Mouse (Mus musculus) heart, embryonic 12.5 days (tissue): ENCODE measurements around the gene Bmpr2. TPM values are rescaled to one million over a fixed set of nuclear protein-coding genes. Genes with fewer than 3 reads are reported as not detected.

ENCODE experiments used
- ATAC-seq: fragments of 200-750 bp; cut with Nextera tagmentation; 2 replicates; pipeline ENCODE4 v1.8.0; 2017; ENCODE audit warnings: moderate TSS enrichment, moderate library complexity; ENCODE audit not compliant: insufficient number of reproducible peaks, low FRiP score
- H3K27ac ChIP-seq: fragments of 300-500 bp; sonication (generic); 2 replicates; pipeline ENCODE4 v1.5.1; 2016; ENCODE audit warnings: mild to moderate bottlenecking, moderate library complexity; ENCODE audit not compliant: poor library complexity, severe bottlenecking
- H3K27me3 ChIP-seq: fragments of 300-500 bp; sonication (generic); replicated peaks from 2 replicates; pipeline ENCODE4 v1.6.1; 2016; ENCODE audit warnings: mild to moderate bottlenecking, moderate library complexity
- H3K36me3 ChIP-seq: fragments of 300-500 bp; sonication (generic); 2 replicates; pipeline ENCODE4 v1.6.1; 2016; ENCODE audit warnings: mild to moderate bottlenecking, moderate library complexity
- H3K4me1 ChIP-seq: fragments of 300-500 bp; sonication (generic); replicated peaks from 2 replicates; pipeline ENCODE4 v1.6.1; 2016; ENCODE audit warnings: mild to moderate bottlenecking
- H3K4me2 ChIP-seq: fragments of 300-500 bp; sonication (generic); 2 replicates; pipeline ENCODE4 v1.6.1; 2016; ENCODE audit warnings: mild to moderate bottlenecking, moderate library complexity
- H3K4me3 ChIP-seq: fragments of 300-500 bp; sonication (generic); 2 replicates; pipeline ENCODE4 v1.5.1; 2016; ENCODE audit warnings: mild to moderate bottlenecking
- H3K9ac ChIP-seq: fragments of 300-500 bp; sonication (generic); 2 replicates; pipeline ENCODE4 v1.6.1; 2016; ENCODE audit warnings: mild to moderate bottlenecking, moderate library complexity
- H3K9me3 ChIP-seq: fragments of 300-500 bp; sonication (generic); replicated peaks from 2 replicates; pipeline ENCODE4 v1.6.1; 2016; ENCODE audit warnings: mild to moderate bottlenecking, moderate library complexity
- WGBS: fragments of 180-500 bp; shearing (Covaris S2); methylation state at CpG from one replicate; pipeline ENCODE4 v1.1.7; 2016; 5-methylcytosine and 5-hydroxymethylcytosine counted together
- polyA plus RNA-seq: library from polyadenylated mRNA; unstranded; fragments of >200 nt; fragmentation: Nextera tagmentation; extraction: Ambion mirVana; gene quantifications from 2 replicates; pipeline ENCODE4 v1.2.1, GENCODE M21; 2016

The Bmpr2 gene
- polyA plus RNA-seq, 1 experiment from 2014 or later: 8.7 TPM

GRCm38 (mm10) chr1:59862144-59862543 lies 98.9 kb downstream of the Bmpr2 start:
- WGBS: 49% methylated on average over 1 of the region's 1 CpGs
- Histone ChIP-seq H3K9me3 (no peaks in the 10 kb centered on the region; the same call in 1 of the 2 replicates), H3K27ac (no peak overlapping the region), H3K27me3 (no peaks in the 10 kb centered on the region), H3K4me1 (peaks cover 8% of the 10 kb centered on the region; the same call in 1 of the 2 replicates), H3K36me3 (peaks cover 41% of the 10 kb centered on the region), H3K4me2 (no peak overlapping the region), H3K9ac (no peak overlapping the region), H3K4me3 (no peak overlapping the region)
- no peak for ATAC-seq

DNA sequence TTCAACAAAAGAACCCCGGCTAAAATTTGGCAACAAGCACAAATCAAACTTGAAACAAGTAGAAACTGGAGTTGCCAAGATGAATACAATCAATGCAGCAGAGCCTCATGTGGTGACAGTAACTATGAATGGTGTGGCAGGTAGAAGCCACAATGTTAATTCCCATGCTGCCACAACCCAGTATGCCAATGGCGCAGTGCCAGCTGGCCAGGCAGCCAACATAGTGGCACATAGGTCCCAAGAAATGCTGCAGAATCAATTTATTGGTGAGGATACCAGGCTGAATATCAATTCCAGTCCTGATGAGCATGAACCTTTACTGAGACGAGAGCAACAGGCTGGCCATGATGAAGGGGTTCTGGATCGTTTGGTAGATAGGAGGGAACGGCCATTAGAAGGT lies 104.8 kb downstream of the Bmpr2 start:
- Histone ChIP-seq H3K4me3 (no peak overlapping the region), H3K27me3 (no peaks in the 10 kb centered on the region), H3K27ac (no peak overlapping the region), H3K9me3 (no peaks in the 10 kb centered on the region), H3K36me3 (peaks cover 50% of the 10 kb centered on the region), H3K4me1 (no peaks in the 10 kb centered on the region), H3K9ac (no peak overlapping the region), H3K4me2 (no peak overlapping the region)
- no peak for ATAC-seq
- WGBS: 92% methylated on average over 5 of the region's 5 CpGs

DNA sequence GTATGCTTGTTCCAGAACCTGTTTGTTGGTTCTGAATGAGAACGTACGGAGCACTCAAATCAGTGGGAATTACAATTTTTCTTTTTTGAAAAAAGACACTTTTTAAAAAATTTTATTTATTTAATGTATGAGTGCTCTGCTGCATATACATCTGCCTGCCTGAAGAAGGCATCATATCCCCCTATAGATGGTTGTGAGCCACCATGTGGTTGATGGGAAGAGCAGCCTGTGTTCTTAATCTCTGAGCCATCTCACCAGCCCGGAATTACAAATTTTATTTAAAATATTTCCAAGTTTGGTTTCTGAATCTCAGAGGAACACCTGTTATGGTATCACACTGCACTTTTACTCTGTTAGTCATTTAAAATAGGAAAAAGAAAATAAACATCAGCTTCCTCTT lies 110.8 kb downstream of the Bmpr2 start:
- no peaks in the 10 kb centered on the region for H3K27me3 ChIP-seq

GRCm38 (mm10) chr1:59878098-59878497 lies 114.9 kb downstream of the Bmpr2 start:
- no peaks in the 10 kb centered on the region for H3K27me3 ChIP-seq
- H3K4me1 ChIP-seq: peaks cover 19% of the 10 kb centered on the region; the same call in 1 of the 2 replicates
- peak overlapping the region; percentile 2; the same call in 1 of the 2 replicates for H3K4me2 ChIP-seq
- H3K9me3 ChIP-seq: no peaks in the 10 kb centered on the region
- ATAC-seq: no peak
- no peak overlapping the region for H3K4me3 ChIP-seq
- peaks cover 16% of the 10 kb centered on the region for H3K36me3 ChIP-seq
- 58% methylated on average over 7 of the region's 7 CpGs for WGBS
- H3K9ac ChIP-seq: no peak overlapping the region
- peak overlapping the region; percentile 61 for H3K27ac ChIP-seq

More for the DNA sequence above, 110.8 kb downstream of the Bmpr2 start:
- 87% methylated on average over 3 of the region's 3 CpGs for WGBS
- Histone ChIP-seq H3K9ac (no peak overlapping the region), H3K27ac (no peak overlapping the region), H3K4me2 (no peak overlapping the region), H3K4me3 (no peak overlapping the region), H3K36me3 (peaks cover 20% of the 10 kb centered on the region), H3K4me1 (0 out of 2 replicates have a peak, but pooled peaks cover 10% of the 10 kb centered on the region), H3K9me3 (no peaks in the 10 kb centered on the region)
- ATAC-seq: no peak

DNA sequence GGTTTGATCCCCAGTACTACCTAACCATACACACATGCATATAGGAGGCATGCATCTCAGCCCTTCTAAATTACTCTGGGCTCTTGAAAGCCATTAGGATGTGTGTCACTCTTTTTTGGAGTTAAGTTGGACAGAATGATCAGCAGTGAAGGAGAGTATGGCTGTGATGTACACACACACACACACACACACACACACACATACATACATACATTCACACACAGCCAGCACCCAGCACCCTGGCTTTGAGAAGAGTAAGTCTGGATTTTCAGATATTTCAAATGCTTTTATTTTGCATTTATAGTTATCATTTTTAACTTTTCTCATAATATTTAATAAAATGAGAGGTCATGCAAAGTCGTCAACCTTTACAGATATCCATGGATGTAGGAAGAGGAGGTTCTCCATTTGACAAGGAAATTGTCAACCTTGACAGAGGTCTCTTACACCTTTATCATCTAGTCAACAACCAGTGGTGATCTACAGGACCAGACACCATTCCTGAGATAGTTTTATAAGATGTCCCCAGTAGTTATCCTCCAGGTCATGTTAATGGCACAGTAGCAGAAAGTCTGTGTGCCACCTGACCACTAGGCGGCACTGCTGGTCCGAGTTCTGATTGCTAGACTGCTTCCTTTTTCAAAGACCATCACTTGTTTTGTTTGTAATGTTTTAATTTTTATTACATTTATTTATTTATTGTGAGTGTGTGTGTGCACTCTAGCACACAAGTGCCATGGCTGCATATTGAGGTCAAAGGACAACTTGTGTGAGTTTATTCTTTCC lies 120.3 kb downstream of the Bmpr2 start:
- peaks cover 27% of the 10 kb centered on the region for H3K4me1 ChIP-seq
- 35% methylated on average over 3 of the region's 3 CpGs for WGBS

DNA sequence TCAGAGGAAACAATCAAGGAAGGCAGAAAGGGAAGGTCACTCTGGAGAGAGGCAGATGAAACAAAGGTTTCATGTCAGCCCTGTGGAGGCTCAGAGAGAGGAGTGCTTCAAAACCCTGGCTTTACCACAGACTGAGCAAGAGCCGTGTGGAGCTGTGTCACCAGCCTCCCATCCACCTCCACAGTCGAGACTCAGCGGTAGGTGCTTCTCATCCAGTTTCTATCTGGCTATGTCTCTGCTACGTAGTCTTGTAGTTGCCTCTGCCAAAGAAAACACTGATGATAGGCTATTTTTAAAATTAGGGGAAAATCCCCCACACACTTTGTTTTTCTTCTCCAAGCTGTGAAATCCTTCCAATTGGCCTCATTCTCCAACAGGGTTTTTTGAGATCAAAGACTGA lies 123.7 kb downstream of the Bmpr2 start:
- H3K27ac ChIP-seq: no peak overlapping the region
- no peak overlapping the region for H3K4me3 ChIP-seq
- no peaks in the 10 kb centered on the region for H3K9me3 ChIP-seq
- H3K4me1 ChIP-seq: peaks cover 17% of the 10 kb centered on the region
- H3K36me3 ChIP-seq: no peaks in the 10 kb centered on the region
- H3K4me2 ChIP-seq: no peak overlapping the region
- no peak overlapping the region for H3K9ac ChIP-seq
- no peaks in the 10 kb centered on the region for H3K27me3 ChIP-seq
- WGBS: 36% methylated on average over 4 of the region's 4 CpGs
- no peak for ATAC-seq

More for the DNA sequence above, 120.3 kb downstream of the Bmpr2 start:
- 0 out of 2 replicates have a peak, but pooled peaks have one; percentile 46 for ATAC-seq
- Histone ChIP-seq H3K9me3 (no peaks in the 10 kb centered on the region), H3K27ac (no peak overlapping the region), H3K36me3 (peaks cover 10% of the 10 kb centered on the region; the same call in 1 of the 2 replicates), H3K9ac (no peak overlapping the region), H3K4me3 (no peak overlapping the region), H3K27me3 (no peaks in the 10 kb centered on the region), H3K4me2 (no peak overlapping the region)

- ATAC-seq: no peak
- H3K27ac ChIP-seq: no peak overlapping the region
- H3K4me3 ChIP-seq: no peak overlapping the region
- H3K4me2 ChIP-seq: no peak overlapping the region
- no peak overlapping the region for H3K9ac ChIP-seq
- peaks cover 17% of the 10 kb centered on the region for H3K4me1 ChIP-seq
- H3K27me3 ChIP-seq: no peaks in the 10 kb centered on the region
- no peaks in the 10 kb centered on the region for H3K9me3 ChIP-seq
- no peaks in the 10 kb centered on the region for H3K36me3 ChIP-seq
Measured at GRCm38 (mm10) chr1:59888018-59888417, 124.8 kb downstream of the Bmpr2 start.

DNA sequence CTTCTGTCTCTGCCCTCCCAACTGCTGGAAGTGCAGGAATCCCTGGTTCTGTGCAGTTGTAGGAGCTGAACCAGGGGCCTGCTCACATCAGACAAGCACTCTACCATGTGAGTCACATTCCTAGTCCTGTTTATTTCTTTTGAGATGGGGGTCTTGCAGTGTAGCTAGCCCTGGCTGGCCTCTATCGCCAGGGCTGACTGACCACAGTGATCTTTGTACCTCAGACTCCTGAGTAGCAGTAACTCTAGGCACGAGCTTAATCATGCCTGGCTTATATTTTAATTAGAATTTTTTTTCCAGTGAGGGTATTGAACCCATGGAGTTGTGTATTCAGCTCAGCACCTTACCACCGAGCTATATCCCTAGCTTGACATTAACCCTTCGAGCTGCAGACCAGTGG lies 128.0 kb downstream of the Bmpr2 start:
- no peak overlapping the region for H3K27ac ChIP-seq
- no peak for ATAC-seq
- no peaks in the 10 kb centered on the region for H3K36me3 ChIP-seq
- no peak overlapping the region for H3K4me2 ChIP-seq
- H3K9me3 ChIP-seq: no peaks in the 10 kb centered on the region
- no peaks in the 10 kb centered on the region for H3K27me3 ChIP-seq
- H3K4me1 ChIP-seq: peaks cover 29% of the 10 kb centered on the region
- WGBS: 82% methylated on average over 4 of the region's 4 CpGs
- H3K9ac ChIP-seq: no peak overlapping the region
- H3K4me3 ChIP-seq: no peak overlapping the region

DNA sequence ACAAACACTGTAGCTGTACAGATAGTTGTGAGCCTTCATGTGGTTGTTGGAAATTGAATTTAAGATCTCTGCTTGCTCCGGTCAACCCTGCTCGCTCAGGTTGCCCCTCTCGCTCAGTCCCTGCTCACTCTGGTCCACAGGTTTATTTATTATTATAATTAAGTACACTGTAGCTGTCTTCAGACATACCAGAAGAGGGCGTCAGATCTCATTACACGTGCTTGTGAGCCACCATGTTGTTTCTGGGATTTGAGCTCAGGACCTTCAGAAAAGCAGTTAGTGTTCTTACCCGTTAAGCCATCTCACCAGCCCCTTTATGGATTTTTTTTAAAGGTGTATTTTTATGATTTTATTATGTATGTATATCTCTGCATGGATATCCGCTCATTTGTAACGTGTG lies 129.6 kb downstream of the Bmpr2 start:
- H3K9ac ChIP-seq: no peak overlapping the region
- no peaks in the 10 kb centered on the region for H3K36me3 ChIP-seq
- H3K4me1 ChIP-seq: peaks cover 16% of the 10 kb centered on the region
- no peak overlapping the region for H3K4me3 ChIP-seq
- no peak overlapping the region for H3K4me2 ChIP-seq
- no peaks in the 10 kb centered on the region for H3K27me3 ChIP-seq
- no peak for ATAC-seq
- 85% methylated on average over 8 of the region's 8 CpGs for WGBS
- H3K9me3 ChIP-seq: no peaks in the 10 kb centered on the region
- H3K27ac ChIP-seq: no peak overlapping the region

DNA sequence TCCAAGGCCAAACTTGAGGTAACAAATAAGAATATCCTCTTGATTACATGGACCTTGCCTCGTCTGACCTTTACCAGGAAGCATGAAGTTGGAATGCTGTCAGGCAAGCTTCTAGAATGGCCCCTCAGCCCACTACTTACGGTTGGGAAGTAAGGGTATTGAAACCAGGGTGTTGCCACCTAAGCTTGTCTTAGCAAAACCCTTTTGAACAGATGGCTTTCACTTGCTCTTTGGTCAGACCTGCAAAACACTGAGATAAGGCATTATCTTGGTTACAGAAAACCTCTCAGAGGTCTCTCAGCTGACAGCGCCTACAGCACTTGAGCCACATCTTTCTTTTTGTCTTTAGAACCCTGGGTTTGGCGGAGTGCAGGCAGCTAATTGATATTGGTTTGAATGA lies 130.8 kb downstream of the Bmpr2 start:
- Histone ChIP-seq H3K9me3 (no peaks in the 10 kb centered on the region), H3K4me1 (peaks cover 19% of the 10 kb centered on the region), H3K4me2 (no peak overlapping the region), H3K27ac (no peak overlapping the region), H3K36me3 (no peaks in the 10 kb centered on the region), H3K9ac (no peak overlapping the region), H3K27me3 (no peaks in the 10 kb centered on the region), H3K4me3 (no peak overlapping the region)
- 42% methylated on average over 4 of the region's 4 CpGs for WGBS
- ATAC-seq: no peak

GRCm38 (mm10) chr1:59895456-59895855 lies 132.3 kb downstream of the Bmpr2 start:
- WGBS: 39% methylated on average over 4 of the region's 4 CpGs
- ATAC-seq: no peak

More at GRCm38 (mm10) chr1:59895456-59895855, 132.3 kb downstream of the Bmpr2 start:
- H3K4me2 ChIP-seq: no peak overlapping the region
- H3K36me3 ChIP-seq: no peaks in the 10 kb centered on the region
- no peak overlapping the region for H3K4me3 ChIP-seq
- no peaks in the 10 kb centered on the region for H3K9me3 ChIP-seq
- H3K9ac ChIP-seq: no peak overlapping the region
- no peaks in the 10 kb centered on the region for H3K27me3 ChIP-seq
- peaks cover 26% of the 10 kb centered on the region for H3K4me1 ChIP-seq
- H3K27ac ChIP-seq: no peak overlapping the region
